Mouse (Mus musculus): ENCODE data around the gene Srrm4.

- TF ChIP-seq RAD21 (IDR thresholded peaks at IDR 0.05; ENCODE audit: low read depth, low read length) (no peak), POLR2A (IDR thresholded peaks at IDR 0.05; ENCODE audit: control insufficient read depth in 1 of 2, insufficient read depth in 1 of 2, low read depth in 1 of 2, low read length in 2 of 2, poor library complexity in 1 of 2) (no peak), MXI1 (IDR thresholded peaks at IDR 0.05; ENCODE audit: low read depth, low read length) (no peak), KAT2A (conservative IDR thresholded peaks at IDR 0.05; ENCODE audit: low read depth, low read length) (no peak), EP300 (IDR thresholded peaks at IDR 0.05; ENCODE audit: low read depth in 1 of 2, low read length in 2 of 2) (no peak), CTCF (IDR thresholded peaks at IDR 0.05 in 2 of 3, conservative IDR thresholded peaks at IDR 0.05 in 1 of 3; ENCODE audit: control insufficient read depth in 1 of 3, insufficient read depth in 1 of 3, low read depth in 2 of 3, low read length in 3 of 3, poor library complexity in 1 of 3, severe bottlenecking in 1 of 3) (no peak), NELFE (IDR thresholded peaks at IDR 0.05; ENCODE audit: low read depth, low read length) (no peak), GABPA (IDR thresholded peaks at IDR 0.05; ENCODE audit: low read depth, low read length) (no peak), USF1 (IDR thresholded peaks at IDR 0.05; ENCODE audit: low read depth, low read length) (no peak), MAFK (IDR thresholded peaks at IDR 0.05; ENCODE audit: borderline replicate concordance, low read depth, low read length) (no peak), TAL1 (IDR thresholded peaks at IDR 0.05; ENCODE audit: low read length) (no peak)
Measured at GRCm38 (mm10) chr5:116453401-116453851, 138.2 kb downstream of the Srrm4 start.

Data from MEL (cell line).